Mouse (Mus musculus): ENCODE data around the gene Minos1.

- TF ChIP-seq POLR2A (IDR thresholded peaks at IDR 0.05; ENCODE audit: low read depth, low read length) (no peak), CTCF (IDR thresholded peaks at IDR 0.05; ENCODE audit: extremely low read depth, insufficient read depth, insufficient read length, insufficient replicate concordance) (no peak)
Observed at GRCm38 (mm10) chr4:139092356-139093195, 38.3 kb downstream of the Minos1 start, which contains the start of gene Nbl1.

Measured in spleen, adult 2 months (tissue).